Comparison of ENCODE assay signal across 14 mouse cellular contexts in the genomic region with DNA sequence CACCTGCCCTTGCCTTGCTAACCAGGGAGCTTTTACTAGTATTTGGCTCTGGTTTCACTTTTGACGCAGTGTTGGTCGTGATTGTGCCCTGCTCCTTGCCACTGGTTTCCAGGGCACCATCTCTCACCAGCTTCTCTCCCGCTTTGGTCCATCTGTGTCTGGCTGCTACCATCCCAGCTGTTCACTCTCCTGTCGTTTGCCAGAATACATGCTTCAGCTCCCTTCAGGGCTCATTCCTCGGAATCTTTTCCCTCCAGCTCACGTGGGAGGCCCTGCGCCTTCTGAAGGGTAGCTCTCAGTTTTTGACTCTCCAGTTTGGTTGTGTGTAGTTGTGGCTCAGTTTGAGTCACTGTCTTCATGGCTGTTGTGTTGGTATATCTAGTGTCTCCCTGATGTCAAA. TPM values are rescaled to one million over a fixed set of nuclear protein-coding genes. Genes with fewer than 3 reads are reported as not detected.
DNase-seq lines count a peak whose midpoint lies in the region; ATAC-seq and TF ChIP-seq lines count a peak whose summit lies in the region.
"Had no signal": no experiment of that assay in that cellular context is flagged by ENCODE, and none has a peak within 500 bp of the region (broad histone marks: within the 10 kb centered on the region; RNA-seq: fewer than 3 reads in every experiment).

No protein-coding gene starts in this region.

- 0 out of 2 replicates have a peak, but pooled peaks cover 3% of the 10 kb centered on the region for H3K36me3 ChIP-seq in heart, embryonic 16.5 days (ENCODE audit: control insufficient read depth, insufficient read depth)
- H3K36me3 ChIP-seq: hindbrain, embryonic 13.5 days; midbrain, embryonic 12.5 days had no signal

- H3K4me3 ChIP-seq in gastrocnemius, adult 2 months: peak overlapping the region; percentile 36; the same call in 1 of the 2 replicates
- H3K4me3 ChIP-seq in heart, embryonic 16.5 days (ENCODE audit: low read length): no peak overlapping the region; the same call in 1 of the 2 replicates
- H3K4me3 ChIP-seq: embryonic facial prominence, embryonic 15.5 days; hindbrain, embryonic 13.5 days; midbrain, embryonic 12.5 days had no signal

- TF ChIP-seq CTCF in gastrocnemius, adult 2 months (IDR thresholded peaks at IDR 0.05): no peak

- H3K27me3 ChIP-seq in heart, embryonic 16.5 days (ENCODE audit: control insufficient read depth, insufficient read depth, low read length): no peaks in the 10 kb centered on the region
- H3K27me3 ChIP-seq: embryonic facial prominence, embryonic 15.5 days; hindbrain, embryonic 13.5 days; midbrain, embryonic 12.5 days; Patski had no signal

- peak overlapping the region; percentile 55 for H3K27ac ChIP-seq in gastrocnemius, adult 2 months
- peak overlapping the region; percentile 29 for H3K27ac ChIP-seq in heart, embryonic 16.5 days (ENCODE audit: low read length)
- H3K27ac ChIP-seq: embryonic facial prominence, embryonic 15.5 days; hindbrain, embryonic 13.5 days; midbrain, embryonic 12.5 days had no signal

- H3K9ac ChIP-seq in heart, embryonic 16.5 days (ENCODE audit: low read length): peak overlapping the region; percentile 46; the same call in 1 of the 2 replicates
- H3K9ac ChIP-seq: embryonic facial prominence, embryonic 15.5 days; hindbrain, embryonic 13.5 days; midbrain, embryonic 12.5 days had no signal

- peaks cover 27% of the 10 kb centered on the region for H3K4me1 ChIP-seq in heart, embryonic 16.5 days (ENCODE audit: control insufficient read depth, insufficient read depth, low read length)

- peak; percentile 43 for DNase-seq in gastrocnemius, adult 2 months
- no peak for DNase-seq in gastrocnemius, postnatal 25 days
- DNase-seq in heart, adult 18-20 months: no peak
- peak; percentile 29 for DNase-seq in adipocyte (ENCODE audit: low spot score)
- peak; percentile 23 to 52 for DNase-seq in left cerebral cortex, adult 8-10 months (ENCODE audit: low spot score in 2 of 2)
- DNase-seq in spleen, postnatal 4 days (ENCODE audit: low spot score in 2 of 2): no peak
- no peak for DNase-seq in lung, postnatal 10 days
- DNase-seq: lung, postnatal 4 days had no signal

- H3K4me2 ChIP-seq in heart, embryonic 16.5 days (ENCODE audit: low read depth, low read length): peak overlapping the region; percentile 52
- H3K4me2 ChIP-seq: embryonic facial prominence, embryonic 15.5 days; hindbrain, embryonic 13.5 days; midbrain, embryonic 12.5 days had no signal

- no peak for ATAC-seq in heart, embryonic 16.5 days (replicated peaks; ENCODE audit: extremely low read depth, insufficient read depth, low FRiP score)
- ATAC-seq: intestine, embryonic 16.5 days; Patski had no signal

- WGBS in heart, embryonic 16.5 days: 34% methylated on average over 7 of the region's 7 CpGs

- intact Hi-C loops in gastrocnemius, adult 2 months (cut with DNase I): no loop called here

- H3K9me3 ChIP-seq in heart, embryonic 16.5 days (replicated peaks; ENCODE audit: control insufficient read depth, low read length): no peaks in the 10 kb centered on the region
- H3K9me3 ChIP-seq: embryonic facial prominence, embryonic 15.5 days; hindbrain, embryonic 13.5 days; midbrain, embryonic 12.5 days had no signal

RNA-seq across cellular contexts. Expression of a gene that starts 37.3 kb away (rescaled TPM):
- 10 to 100 TPM; 81.7 to 85.5 TPM for total RNA-seq in gastrocnemius, adult 2 months (2021)
- 10 to 100 TPM; 69.3 to 76.3 TPM for total RNA-seq in gastrocnemius, postnatal 25 days (2021)
- polyA plus RNA-seq in heart, embryonic 16.5 days (2015; fragmentation: Nextera tagmentation; extraction: Ambion mirVana): 69.3 and 72.1 TPM in 2 replicates
- 10 to 100 TPM; 59.5 to 66.3 TPM for total RNA-seq in heart, adult 18-20 months (2021)
- 100 to 1,000 TPM; 155 to 180 (median 173) TPM for total RNA-seq in left cerebral cortex, adult 8-10 months (2022)

RNA-seq across cellular contexts. Expression of a gene that starts 37.6 kb away (rescaled TPM):
- 1 to 10 TPM; 2.0 to 2.3 TPM for total RNA-seq in gastrocnemius, adult 2 months (2021)
- total RNA-seq in gastrocnemius, postnatal 25 days (2021): 1 to 10 TPM; 4.1 to 4.9 TPM
- polyA plus RNA-seq in heart, embryonic 16.5 days (2015; fragmentation: Nextera tagmentation; extraction: Ambion mirVana): 6.0 and 7.5 TPM in 2 replicates
- 1 to 10 TPM; 4.6 to 6.1 TPM for total RNA-seq in heart, adult 18-20 months (2021)
- 10 to 100 TPM; 20.5 to 28.3 (median 26.7) TPM for total RNA-seq in left cerebral cortex, adult 8-10 months (2022)

Comparison
In these comparisons a context has a peak if more than half of its experiments do, and no peak if none do; other contexts are left out.
1. DNase-seq: peak in gastrocnemius, adult 2 months (single experiment), adipocyte (single experiment) and left cerebral cortex, adult 8-10 months (2 of 2); none in gastrocnemius, postnatal 25 days (single experiment), heart, adult 18-20 months (0 of 2), spleen, postnatal 4 days (0 of 2) and lung, postnatal 10 days (single experiment).